Mouse (Mus musculus) erythroblast, embryonic 14.5 days (primary cell): ENCODE data around the gene Mknk1.

Experiments used
- GATA1 ChIP-seq: IDR thresholded peaks from 2 replicates; pipeline ENCODE4 v1.6.1; 2012; ENCODE audit warnings: low read length, inconsistent platforms, mixed read lengths
- TAL1 ChIP-seq: IDR thresholded peaks from 3 replicates; pipeline ENCODE4 v1.6.1; 2012; ENCODE audit warnings: low read length, inconsistent platforms, mixed read lengths

DNA sequence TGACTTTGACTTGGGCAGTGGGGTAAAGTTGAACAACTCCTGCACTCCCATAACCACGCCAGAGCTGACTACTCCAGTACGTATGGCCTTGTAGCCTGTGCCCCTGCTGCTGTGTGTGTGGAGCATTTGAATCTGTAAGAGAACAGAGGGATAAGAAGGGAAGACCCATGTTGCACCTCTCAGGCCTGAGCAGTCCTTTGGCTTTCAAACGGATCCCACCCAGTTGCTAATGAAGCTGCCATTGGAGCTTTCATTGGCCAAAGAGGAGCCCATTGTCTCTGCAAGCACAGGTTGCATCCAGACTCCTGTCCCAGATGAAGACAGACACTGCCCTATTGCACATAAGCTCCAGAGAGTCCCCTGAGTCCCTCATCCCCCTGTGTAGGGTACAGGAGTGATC is 34.2 kb downstream of the Mknk1 start:
- no peak for TF ChIP-seq GATA1
- no peak for TF ChIP-seq TAL1
